Mouse (Mus musculus): ENCODE data around the gene Dab1.

- TF ChIP-seq CTCF (IDR thresholded peaks at IDR 0.05; ENCODE audit: control insufficient read depth, insufficient read depth, insufficient replicate concordance, low read depth, low read length) (no peak), POLR2A (IDR thresholded peaks at IDR 0.05; ENCODE audit: control insufficient read depth, low read depth, low read length) (no peak)
These were observed 4.1 kb upstream of the Dab1 start for GRCm38 (mm10) chr4:103615011-103615410.
